Mouse (Mus musculus) cerebellum, adult (tissue): Measurements from ENCODE around the gene Zfp345.
"Not testable (repeated sequence)": the region's sequence is repeated elsewhere in the genome, so short reads cannot be mapped to it uniquely, and the experiment has no call there.

ENCODE experiments used
- ATAC-seq: cut with Nextera tagmentation; 2 replicates; pipeline ENCODE4 v1.9.2; 2017; ENCODE audit warnings: mild to moderate bottlenecking, moderate library complexity, mixed read lengths; ENCODE audit not compliant: insufficient number of reproducible peaks, low FRiP score, low TSS enrichment

Gene Zfp345

DNA sequence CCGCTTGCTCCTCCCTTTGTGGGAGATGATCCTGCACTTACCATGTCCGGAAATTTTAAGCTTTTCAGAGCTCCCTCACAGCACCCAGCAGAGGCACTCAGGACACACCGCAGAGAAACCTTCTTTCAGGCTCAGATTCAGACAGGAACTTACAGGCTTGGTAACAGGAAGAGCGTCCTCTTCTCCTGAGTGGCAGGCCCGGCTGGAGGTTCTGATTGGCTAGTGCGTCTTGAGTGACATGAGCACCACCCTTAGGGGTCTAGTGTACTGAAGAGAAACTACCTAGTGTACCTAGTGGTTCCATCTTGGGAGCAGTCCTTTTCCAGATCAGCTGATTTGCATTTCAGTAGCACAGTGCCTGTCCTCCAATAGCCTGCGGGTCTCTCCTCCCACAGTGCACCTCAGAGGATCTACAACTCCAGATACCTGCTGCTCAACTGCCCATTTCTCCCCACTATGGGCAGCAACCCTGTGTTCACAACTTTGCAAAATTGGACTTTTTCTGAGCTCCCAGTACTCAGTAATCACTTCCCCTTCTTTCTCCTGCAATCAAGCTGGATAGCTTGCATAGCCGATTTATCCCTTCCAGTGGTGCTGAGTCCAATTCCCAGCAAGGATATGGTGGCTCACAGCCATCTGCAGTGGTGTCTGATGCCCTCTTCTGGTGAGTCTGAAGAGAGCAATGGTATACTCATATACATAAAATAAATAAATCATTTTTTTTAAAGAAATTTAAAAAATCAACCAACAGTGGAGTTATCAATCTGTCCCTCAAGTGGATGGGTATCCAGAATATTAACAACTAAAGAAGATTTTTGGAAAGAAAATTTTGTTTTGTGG, at the start of gene Zfp345:
TSS of gene Zfp345 (minus strand) at position 153 of the 840 bp plus-strand sequence.
- ATAC-seq: not testable (repeated sequence)

DNA sequence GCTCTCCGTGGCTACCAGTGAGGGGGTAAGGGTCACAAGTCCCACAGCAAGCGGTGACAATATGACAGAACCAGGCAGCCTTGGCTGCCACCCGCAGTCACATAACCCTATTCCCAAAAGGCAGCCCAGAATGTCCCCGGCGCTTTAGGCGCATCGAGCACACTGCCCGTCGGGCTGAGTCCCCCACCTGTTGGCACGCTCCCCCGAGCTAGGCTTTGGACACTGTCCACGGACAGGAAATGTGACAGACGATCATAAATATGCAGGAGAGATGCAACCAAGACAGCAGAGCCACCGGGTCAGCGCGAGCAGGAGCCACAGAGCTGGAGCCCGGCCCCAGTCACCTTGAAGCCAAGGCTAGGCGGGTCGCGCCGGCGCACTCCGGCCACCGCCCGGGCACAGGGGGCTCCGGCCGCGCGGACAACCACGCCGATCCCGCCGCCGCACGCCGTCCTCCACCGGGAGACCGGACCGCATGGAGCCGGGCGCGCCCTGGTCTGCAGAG, 40.9 kb upstream of the Zfp345 start:
- ATAC-seq: no peak

DNA sequence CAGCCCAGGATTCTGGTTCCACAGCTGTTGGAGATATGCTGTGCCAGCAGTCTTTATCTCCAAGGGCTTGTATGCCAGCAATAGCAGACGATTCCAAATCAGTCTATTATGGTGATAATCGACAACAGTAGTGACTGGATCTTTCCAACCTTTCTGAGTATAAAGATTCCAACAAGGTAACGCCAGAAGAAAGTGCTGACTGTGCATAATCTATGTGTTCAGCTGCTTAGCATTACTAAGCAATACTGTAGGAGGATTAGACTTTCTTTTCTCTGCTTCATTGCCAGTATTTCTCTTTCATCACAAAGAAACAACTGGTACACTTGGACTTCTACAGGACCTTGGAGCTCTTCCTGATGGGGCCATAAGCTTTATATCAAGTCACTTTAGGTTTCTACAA, 27.9 kb upstream of the Zfp345 start:
- no peak for ATAC-seq

DNA sequence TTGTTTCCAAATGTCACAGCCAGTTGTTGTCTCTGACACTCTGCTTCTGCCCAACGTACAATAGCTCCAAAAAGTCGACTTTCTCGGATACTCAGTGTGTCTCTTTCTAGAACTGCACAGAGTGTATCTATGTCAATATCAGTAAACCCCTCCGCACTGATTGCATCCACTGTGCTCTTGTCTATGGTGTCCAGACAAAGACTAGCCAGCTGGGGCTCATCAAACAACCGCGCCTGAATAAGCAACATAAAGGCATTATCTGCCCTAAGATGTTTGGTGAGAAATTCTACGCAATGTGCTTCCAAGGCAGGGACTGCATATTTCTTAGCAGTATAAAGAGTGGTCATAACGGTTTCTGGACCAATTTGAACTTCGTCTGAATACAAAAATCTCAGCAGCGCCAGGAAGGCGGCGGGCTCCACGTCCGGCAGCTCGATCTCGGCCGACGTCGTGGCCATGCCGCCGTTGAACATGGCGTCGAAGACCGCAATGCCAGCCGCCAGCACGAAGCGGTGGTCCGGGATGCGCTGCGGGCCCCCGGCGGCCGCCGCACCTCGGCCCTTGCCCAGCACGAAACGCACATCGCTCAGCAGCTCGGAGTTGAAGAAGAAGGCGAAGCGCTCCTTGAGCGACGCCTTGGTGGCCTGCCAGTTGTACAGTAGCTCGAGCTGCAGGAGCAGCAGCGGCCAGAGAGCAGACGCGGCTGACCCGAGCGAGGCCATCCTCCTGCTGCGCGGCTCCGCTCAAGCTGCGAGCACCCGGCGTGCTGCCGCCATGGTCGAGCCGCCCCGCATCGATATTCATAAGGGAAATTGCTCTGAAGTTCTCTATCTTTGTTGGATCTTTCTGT, 15.5 kb upstream of the Zfp345 start:
- ATAC-seq: not testable (repeated sequence)

DNA sequence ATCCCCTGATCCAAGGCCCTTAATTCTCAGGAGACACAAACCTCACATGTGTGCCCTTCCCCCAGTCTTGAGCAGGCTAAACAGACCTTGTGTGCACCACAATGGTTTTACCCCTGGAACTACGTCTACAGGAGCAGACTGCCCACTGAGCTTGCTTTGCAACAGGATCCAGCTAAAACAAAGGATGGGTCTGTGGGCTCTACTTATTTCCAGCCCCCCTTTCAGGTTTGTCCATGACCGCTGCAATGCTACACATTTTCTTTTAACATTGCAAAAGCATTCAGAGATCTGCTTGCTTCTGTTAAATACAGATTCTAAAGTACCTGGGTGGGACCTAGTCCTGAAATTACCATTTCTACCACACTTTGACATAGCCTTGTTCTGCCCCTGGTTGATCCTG, 8.1 kb upstream of the Zfp345 start:
- no peak for ATAC-seq

DNA sequence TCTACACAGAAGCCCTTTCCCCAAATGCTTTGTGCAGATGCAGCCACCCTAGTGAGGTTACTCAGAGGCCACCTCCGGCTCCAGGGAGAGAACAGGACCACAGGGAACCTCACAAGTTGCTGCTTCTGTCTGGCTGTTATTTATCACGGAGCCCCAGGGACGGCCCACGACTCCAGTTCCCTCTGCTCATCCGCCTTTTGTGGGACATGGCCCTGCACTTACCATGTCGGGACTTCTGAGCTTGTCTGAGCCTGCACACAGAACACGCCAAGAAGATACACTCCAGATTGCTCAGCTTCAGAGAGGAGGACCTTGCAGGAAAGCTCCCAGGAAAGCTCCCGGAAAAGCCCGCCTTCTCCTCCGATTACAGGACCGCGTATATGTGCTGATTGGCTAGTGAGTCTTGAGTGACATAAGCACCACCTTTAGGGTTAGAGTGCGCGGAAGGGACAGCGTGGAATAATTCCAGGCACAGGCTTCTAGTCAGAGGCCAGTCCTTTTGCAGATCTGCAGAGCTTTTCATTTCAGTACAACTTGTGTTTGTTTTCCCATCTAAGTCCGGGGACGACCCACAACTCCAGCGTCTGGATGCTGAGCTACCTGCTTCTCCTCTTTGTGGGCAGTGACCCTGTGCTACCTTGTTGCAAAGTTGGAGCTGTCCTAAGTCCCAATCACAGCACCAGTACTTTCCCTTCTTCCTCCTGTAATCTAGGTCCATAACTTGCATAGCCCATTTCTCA, 33.5 kb downstream of the Zfp345 start, which contains the start of gene Zfp442:
TSS of gene Zfp442 (minus strand) at position 307 of the 740 bp plus-strand sequence.
- peak; percentile 100 for ATAC-seq

DNA sequence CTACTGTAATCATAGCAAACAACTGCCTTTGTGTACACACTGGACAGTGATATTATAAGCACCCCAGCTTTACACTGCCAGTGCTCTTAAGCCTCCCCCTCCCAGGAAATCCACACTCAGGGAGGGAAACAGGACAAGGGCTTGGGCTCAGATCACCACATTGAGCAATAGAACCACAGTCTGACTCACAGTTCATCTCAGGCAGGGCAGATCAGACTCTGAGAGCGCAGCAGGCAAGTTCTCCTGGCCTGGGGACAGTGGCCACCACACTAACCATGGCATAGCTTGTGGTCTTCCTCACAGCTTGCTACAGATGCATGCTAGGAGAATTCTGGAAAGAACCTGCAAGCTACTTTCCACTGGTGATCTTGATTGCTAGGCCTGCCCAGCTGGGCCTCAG, 45.8 kb downstream of the Zfp345 start:
- not testable (repeated sequence) for ATAC-seq
